Comparison of ENCODE assay signal across 10 mouse cellular contexts in genomic region chr11:107125011-107125410, GRCm38 (mm10). TPM values are rescaled to one million over a fixed set of nuclear protein-coding genes. Genes with fewer than 3 reads are reported as not detected.
DNase-seq lines count a peak whose midpoint lies in the region; ATAC-seq and TF ChIP-seq lines count a peak whose summit lies in the region.
"Had no signal": no experiment of that assay in that cellular context is flagged by ENCODE, and none has a peak within 500 bp of the region (broad histone marks: within the 10 kb centered on the region; RNA-seq: fewer than 3 reads in every experiment).

No protein-coding gene starts in this region.

- no peak overlapping the region for H3K27ac ChIP-seq in embryonic facial prominence, embryonic 14.5 days (replicated peaks; ENCODE audit: low read depth, low read length)
- H3K27ac ChIP-seq in embryonic facial prominence, embryonic 10.5 days (replicated peaks): no peak overlapping the region
- H3K27ac ChIP-seq in liver, adult 2 months (replicated peaks; ENCODE audit: insufficient read depth, low read depth, low read length): no peak overlapping the region
- no peak overlapping the region for H3K27ac ChIP-seq in ES-E14 (ENCODE audit: insufficient read depth, low read depth, low read length, poor library complexity, severe bottlenecking)
- H3K27ac ChIP-seq in liver, embryonic 12.5 days: no peak overlapping the region
- H3K27ac ChIP-seq: hindbrain, embryonic 15.5 days; midbrain, embryonic 10.5 days had no signal

- H3K9me3 ChIP-seq in embryonic facial prominence, embryonic 14.5 days (ENCODE audit: control insufficient read depth, low read length): no peaks in the 10 kb centered on the region
- no peaks in the 10 kb centered on the region for H3K9me3 ChIP-seq in embryonic facial prominence, embryonic 10.5 days
- H3K9me3 ChIP-seq in ES-E14 (ENCODE audit: control insufficient read depth, insufficient read depth, low read depth, low read length): no peaks in the 10 kb centered on the region
- no peaks in the 10 kb centered on the region for H3K9me3 ChIP-seq in liver, embryonic 12.5 days (replicated peaks)
- H3K9me3 ChIP-seq: hindbrain, embryonic 15.5 days; midbrain, embryonic 10.5 days had no signal

- no peak overlapping the region for H3K4me3 ChIP-seq in embryonic facial prominence, embryonic 14.5 days (ENCODE audit: low read depth, low read length)
- no peak overlapping the region for H3K4me3 ChIP-seq in embryonic facial prominence, embryonic 10.5 days
- H3K4me3 ChIP-seq in liver, adult 2 months (ENCODE audit: insufficient read depth, low read depth, low read length): no peak overlapping the region
- H3K4me3 ChIP-seq in ES-E14 (ENCODE audit: insufficient read depth in 1 of 2, low read depth in 1 of 2, low read length in 2 of 2, poor library complexity in 1 of 2, severe bottlenecking in 1 of 2): no peak overlapping the region
- H3K4me3 ChIP-seq in liver, embryonic 12.5 days: no peak overlapping the region
- H3K4me3 ChIP-seq: hindbrain, embryonic 15.5 days; midbrain, embryonic 10.5 days had no signal

- H3K4me1 ChIP-seq in embryonic facial prominence, embryonic 14.5 days (ENCODE audit: control insufficient read depth, insufficient read depth, low read length): peaks cover 18% of the 10 kb centered on the region
- H3K4me1 ChIP-seq in embryonic facial prominence, embryonic 10.5 days: peaks cover 26% of the 10 kb centered on the region
- peaks cover 13% of the 10 kb centered on the region for H3K4me1 ChIP-seq in liver, adult 2 months (ENCODE audit: control insufficient read depth, insufficient read depth, low read length)
- peaks cover 4 to 18% of the 10 kb centered on the region in 2 experiments; a peak in 2 of 4 replicates for H3K4me1 ChIP-seq in ES-E14 (ENCODE audit: control insufficient read depth in 2 of 2, insufficient read depth in 2 of 2, low read length in 2 of 2, poor library complexity in 1 of 2)
- H3K4me1 ChIP-seq in liver, embryonic 12.5 days: peaks cover 43% of the 10 kb centered on the region

- no peaks in the 10 kb centered on the region for H3K27me3 ChIP-seq in embryonic facial prominence, embryonic 14.5 days (replicated peaks; ENCODE audit: control insufficient read depth, insufficient read depth, low read length)
- no peaks in the 10 kb centered on the region for H3K27me3 ChIP-seq in embryonic facial prominence, embryonic 10.5 days (replicated peaks; ENCODE audit: low read depth, poor library complexity, severe bottlenecking)
- H3K27me3 ChIP-seq in liver, adult 2 months (ENCODE audit: control insufficient read depth, insufficient read depth, low read length): no peaks in the 10 kb centered on the region
- H3K27me3 ChIP-seq in liver, embryonic 12.5 days (replicated peaks): no peaks in the 10 kb centered on the region
- H3K27me3 ChIP-seq: hindbrain, embryonic 15.5 days had no signal

- no peaks in the 10 kb centered on the region for H3K36me3 ChIP-seq in embryonic facial prominence, embryonic 14.5 days (ENCODE audit: control insufficient read depth, insufficient read depth, low read length)
- H3K36me3 ChIP-seq in embryonic facial prominence, embryonic 10.5 days (replicated peaks): peaks cover 39% of the 10 kb centered on the region
- H3K36me3 ChIP-seq in liver, adult 2 months (ENCODE audit: control insufficient read depth, insufficient read depth, low read length): no peaks in the 10 kb centered on the region
- no peaks in the 10 kb centered on the region; the same call in 1 of the 2 replicates for H3K36me3 ChIP-seq in ES-E14 (ENCODE audit: control insufficient read depth, insufficient read depth, low read length, poor library complexity, severe bottlenecking)
- H3K36me3 ChIP-seq in liver, embryonic 12.5 days: peaks cover 12% of the 10 kb centered on the region; the same call in 1 of the 2 replicates
- H3K36me3 ChIP-seq: hindbrain, embryonic 15.5 days had no signal

- TF ChIP-seq CTCF in liver, adult 2 months (IDR thresholded peaks at IDR 0.05; ENCODE audit: low read depth, low read length): no peak

- H3K79me2 ChIP-seq in liver, adult 2 months (ENCODE audit: control insufficient read depth, insufficient read depth, low read length): peaks cover 33% of the 10 kb centered on the region

- 83% methylated on average over 4 of the region's 4 CpGs for WGBS in embryonic facial prominence, embryonic 14.5 days
- WGBS in embryonic facial prominence, embryonic 10.5 days: 87% methylated on average over 4 of the region's 4 CpGs
- WGBS in liver, adult 2 months: 44% methylated on average over 4 of the region's 4 CpGs
- WGBS in liver, embryonic 12.5 days (ENCODE audit: insufficient replicate concordance): 72% methylated on average over 4 of the region's 4 CpGs

- TF ChIP-seq POLR2A in liver, adult 2 months (IDR thresholded peaks at IDR 0.05; ENCODE audit: extremely low read depth, insufficient read depth, low read length): no peak

- 0 out of 2 replicates have a peak overlapping the region, but pooled peaks have one; percentile 5 for H3K9ac ChIP-seq in embryonic facial prominence, embryonic 14.5 days (ENCODE audit: low read depth, low read length)
- H3K9ac ChIP-seq in liver, adult 2 months (ENCODE audit: low read depth, low read length): no peak overlapping the region
- no peak overlapping the region for H3K9ac ChIP-seq in ES-E14 (ENCODE audit: insufficient read depth, low read depth, low read length, poor library complexity, severe bottlenecking)
- no peak overlapping the region for H3K9ac ChIP-seq in liver, embryonic 12.5 days
- H3K9ac ChIP-seq: hindbrain, embryonic 15.5 days had no signal

- in situ Hi-C loops in ES-E14 (cut with MboI; ENCODE audit: low sequenced_read_pairs in 2 of 2, unreplicated experiment in 2 of 2): no loop called here

- H3K4me2 ChIP-seq in embryonic facial prominence, embryonic 14.5 days (ENCODE audit: low read depth, low read length): no peak overlapping the region
- H3K4me2 ChIP-seq in liver, embryonic 12.5 days: peak overlapping the region; percentile 37

- no peak for DNase-seq in embryonic facial prominence, embryonic 14.5 days (ENCODE audit: low spot score)
- no peak for DNase-seq in embryonic facial prominence, embryonic 10.5 days (ENCODE audit: low spot score)
- DNase-seq in liver, adult 2 months (ENCODE audit: extremely low read depth, low read depth, low spot score): peak; percentile 48
- no peak for DNase-seq in liver
- no peak for DNase-seq in ES-E14 (ENCODE audit: low read depth, low spot score)
- no peak for DNase-seq in cerebellum, postnatal 25 days
- DNase-seq in urinary bladder, postnatal 25 days (ENCODE audit: low spot score): no peak

- no peak for ATAC-seq in embryonic facial prominence, embryonic 14.5 days (ENCODE audit: low read depth)
- no peak for ATAC-seq in liver, embryonic 12.5 days

TF ChIP-seq in ES-E14, 5 proteins besides CTCF, POLR2A, EP300 and RAD21:
- no peak for TF ChIP-seq MAFK (IDR thresholded peaks at IDR 0.05; ENCODE audit: insufficient read depth, low read depth, low read length)
- TF ChIP-seq ZNF384 (IDR thresholded peaks at IDR 0.05; ENCODE audit: low read depth, low read length): 0 out of 2 replicates have a peak, but pooled peaks have one; percentile 47

RNA-seq across cellular contexts. Expression of gene Bptf, which starts 6.9 kb away (rescaled TPM):
- polyA plus RNA-seq in embryonic facial prominence, embryonic 14.5 days (2014; fragmentation: Nextera tagmentation; extraction: Ambion mirVana): 34.8 and 37.0 TPM in 2 replicates
- 33.8 and 34.9 TPM in 2 replicates for polyA plus RNA-seq in embryonic facial prominence, embryonic 10.5 days (2016; fragmentation: Nextera tagmentation; extraction: Ambion mirVana)
- 15.0 and 16.2 TPM in 2 replicates for total RNA-seq in liver, adult 2 months (2014; rRNA removed)
- 5.6 and 7.6 TPM in 2 replicates for polyA plus RNA-seq in liver, adult 2 months (2012; rRNA removed)
- 81.3 and 86.4 TPM in 2 replicates for total RNA-seq in ES-E14 (2012; rRNA removed)
- polyA plus RNA-seq in liver, embryonic 12.5 days (2016; fragmentation: Nextera tagmentation; extraction: Ambion mirVana): 12.6 and 12.7 TPM in 2 replicates
